Mouse (Mus musculus): ENCODE measurements around the gene Prpf40a. TPM values are rescaled to one million over a fixed set of nuclear protein-coding genes. Genes with fewer than 3 reads are reported as not detected.

The Prpf40a gene
- polyA plus RNA-seq, 3 experiments from 2014 or later, result 147 to 212 (median 167) TPM

- no peak for ATAC-seq
Observed at GRCm38 (mm10) chr2:53105408-53105807, 85.7 kb downstream of the Prpf40a start.

- no peak for ATAC-seq
Observed at GRCm38 (mm10) chr2:53102901-53103300, 88.2 kb downstream of the Prpf40a start.

DNA sequence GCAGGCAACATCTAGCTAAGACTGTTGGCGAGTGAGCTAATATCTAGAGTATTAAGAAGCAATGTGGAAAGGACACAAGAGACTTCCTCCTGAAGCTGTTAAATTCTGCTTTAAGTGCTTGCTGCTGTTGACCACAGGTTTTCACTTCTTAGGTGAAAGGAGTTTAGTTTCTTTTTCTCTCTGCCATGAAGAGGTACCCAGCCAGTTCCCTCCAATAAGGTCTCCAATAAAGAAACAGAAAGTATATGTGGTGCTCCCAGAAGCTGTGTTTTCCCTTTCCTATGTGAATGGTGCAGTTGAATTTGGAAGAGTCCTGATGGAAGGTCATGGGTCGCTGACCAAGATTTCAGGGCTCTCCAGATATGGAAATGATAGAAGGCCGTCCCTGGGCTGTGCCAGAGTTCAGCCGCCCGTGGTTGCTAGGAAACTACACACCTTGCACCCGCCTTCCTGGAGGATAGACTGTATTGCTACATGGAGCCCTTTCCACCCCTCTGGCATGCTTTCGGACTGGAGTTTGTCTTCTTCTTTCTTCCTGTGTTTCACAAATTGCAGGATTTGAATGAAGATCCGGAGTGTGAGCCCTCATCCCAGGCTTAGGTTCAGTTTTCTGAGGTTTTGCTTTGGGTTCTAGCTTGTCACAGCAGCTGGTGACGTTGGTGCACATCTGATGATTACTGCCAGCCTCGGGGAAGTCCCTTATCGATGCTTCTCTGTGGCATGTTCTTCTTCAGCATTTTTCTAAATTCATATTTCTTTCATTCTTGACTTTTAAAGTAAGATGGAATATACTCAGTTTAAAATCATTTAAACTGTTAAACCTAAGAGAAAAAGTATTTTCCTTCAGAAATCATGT, 89.0 kb downstream of the Prpf40a start:
- ATAC-seq, result peak; percentile 86

- ATAC-seq, result no peak
Observed at GRCm38 (mm10) chr2:53100093-53100492, 91.0 kb downstream of the Prpf40a start.

GRCm38 (mm10) chr2:53095489-53095888, 95.6 kb downstream of the Prpf40a start:
- ATAC-seq, result peak; percentile 72

DNA sequence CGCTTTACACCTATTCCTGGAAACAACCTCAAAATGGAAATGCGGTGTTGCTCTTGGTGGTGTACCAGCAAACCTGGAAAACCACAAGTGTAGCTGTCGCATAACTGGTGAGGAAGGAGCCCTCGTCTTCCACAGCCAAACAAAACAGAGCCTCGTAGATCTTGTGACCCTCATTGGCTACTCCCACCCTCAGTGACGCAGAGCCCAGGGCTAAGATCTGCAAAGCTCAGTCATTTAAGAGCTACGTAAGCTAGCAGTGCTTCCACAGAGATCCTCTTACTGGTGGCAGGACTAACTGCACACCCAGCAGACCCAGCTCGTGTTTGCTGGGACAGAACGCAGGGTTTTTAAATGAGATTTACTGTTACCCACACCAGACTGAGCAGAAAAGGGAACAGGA, 96.1 kb downstream of the Prpf40a start:
- peak; percentile 61 for ATAC-seq

DNA sequence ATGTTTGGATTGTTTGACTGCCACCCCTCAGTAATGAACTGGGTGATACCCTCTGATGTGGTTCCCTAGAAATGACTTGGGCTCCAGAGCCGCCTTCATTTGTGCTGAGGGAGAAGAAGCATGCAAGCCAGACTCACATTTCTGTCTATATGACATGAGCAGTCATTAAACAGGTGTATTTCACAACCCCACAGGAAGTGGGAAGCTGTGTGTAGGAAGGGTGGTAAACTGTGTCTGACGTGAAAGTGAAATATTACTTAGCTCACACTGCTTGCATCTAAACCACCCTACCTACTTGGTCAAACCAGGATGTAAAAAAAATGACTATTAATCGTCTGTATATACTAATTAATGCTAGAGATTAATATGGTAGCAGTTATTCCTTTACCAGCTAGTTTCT, 102.3 kb downstream of the Prpf40a start:
- peak; percentile 89 for ATAC-seq

DNA sequence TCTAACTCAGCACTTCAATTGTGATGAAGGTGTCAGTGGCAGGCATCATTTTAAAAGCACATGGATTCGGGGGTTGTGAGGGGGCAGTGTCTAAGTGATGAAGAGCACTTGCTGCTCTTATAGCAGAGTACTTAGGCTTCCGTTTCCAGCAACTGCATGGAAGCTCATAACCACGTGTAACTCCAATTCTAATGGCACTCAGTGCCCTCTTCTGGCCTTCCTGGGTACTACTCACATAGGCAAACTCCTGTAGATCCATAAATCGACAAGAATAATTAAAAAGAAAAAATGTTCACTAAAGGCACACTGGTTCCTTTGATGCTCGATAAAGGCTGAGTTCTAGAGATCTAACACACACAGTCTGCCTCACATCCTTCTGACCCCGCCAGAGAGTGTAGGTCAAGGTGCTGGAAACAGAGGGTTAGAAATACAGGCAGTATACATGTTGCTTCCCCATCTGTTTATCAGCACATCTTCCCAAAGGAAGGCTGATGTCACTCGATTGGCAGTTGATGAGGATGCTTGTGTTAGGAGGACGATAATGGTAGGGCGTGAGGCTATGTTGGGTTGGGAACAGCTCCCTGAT, 105.4 kb downstream of the Prpf40a start:
- ATAC-seq, result no peak

Other genes with a start within 250 kb of the Prpf40a start
- 10 to 100 TPM; 14.9 to 24.3 (median 16.8) TPM for gene Arl6ip6, start 442 bp upstream of the Prpf40a start, polyA plus RNA-seq (2017; shearing (Covaris generic))